Mouse (Mus musculus) midbrain, embryonic 13.5 days (tissue): ENCODE measurements around the gene Elmsan1. TPM values are rescaled to one million over a fixed set of nuclear protein-coding genes. Genes with fewer than 3 reads are reported as not detected.

Source experiments
- ATAC-seq: fragments of 200-750 bp; cut with Nextera tagmentation; 2 replicates; pipeline ENCODE4 v1.8.0; 2017; ENCODE audit warnings: mild to moderate bottlenecking, moderate TSS enrichment, moderate library complexity
- H3K27ac ChIP-seq: fragments of 300-500 bp; sonication (generic); 2 replicates; pipeline ENCODE4 v1.5.1; 2015; ENCODE audit warnings: inconsistent platforms, mild to moderate bottlenecking, moderate library complexity
- H3K27me3 ChIP-seq: fragments of 300-500 bp; sonication (generic); 2 replicates; pipeline ENCODE4 v1.6.1; 2015; ENCODE audit warnings: mild to moderate bottlenecking, inconsistent platforms
- H3K36me3 ChIP-seq: fragments of 300-500 bp; sonication (generic); 2 replicates; pipeline ENCODE4 v1.6.1; 2015; ENCODE audit warnings: mild to moderate bottlenecking, inconsistent platforms
- H3K4me1 ChIP-seq: fragments of 300-500 bp; sonication (generic); replicated peaks from 2 replicates; pipeline ENCODE4 v1.6.1; 2015; ENCODE audit warnings: inconsistent platforms
- H3K4me2 ChIP-seq: fragments of 300-500 bp; sonication (generic); replicated peaks from 2 replicates; pipeline ENCODE4 v1.6.1; 2015; ENCODE audit warnings: moderate library complexity, mild to moderate bottlenecking, inconsistent platforms
- H3K4me3 ChIP-seq: fragments of 300-500 bp; sonication (generic); replicated peaks from 2 replicates; pipeline ENCODE4 v1.5.1; 2015; ENCODE audit warnings: mild to moderate bottlenecking, inconsistent platforms
- H3K9ac ChIP-seq: fragments of 300-500 bp; sonication (generic); replicated peaks from 2 replicates; pipeline ENCODE4 v1.6.1; 2015; ENCODE audit warnings: mild to moderate bottlenecking, inconsistent platforms
- H3K9me3 ChIP-seq: fragments of 300-500 bp; sonication (generic); 2 replicates; pipeline ENCODE4 v1.6.1; 2016; ENCODE audit warnings: mild to moderate bottlenecking, inconsistent platforms
- WGBS: fragments of 180-500 bp; shearing (Covaris S2); methylation state at CpG from one replicate; pipeline ENCODE4 v1.1.7; 2015; 5-methylcytosine and 5-hydroxymethylcytosine counted together
- polyA plus RNA-seq: library from polyadenylated mRNA; unstranded; fragments of >200 nt; fragmentation: Nextera tagmentation; extraction: Ambion mirVana; gene quantifications from 2 replicates; pipeline ENCODE4 v1.2.1, GENCODE M21; 2015

The Elmsan1 gene
- polyA plus RNA-seq, 1 experiment from 2014 or later = 5.2 TPM

- WGBS = 64% methylated on average over 4 of the region's 4 CpGs
- no peaks in the 10 kb centered on the region; the same call in 1 of the 2 replicates for H3K27me3 ChIP-seq
- H3K9ac ChIP-seq = no peak overlapping the region
- peaks cover 40% of the 10 kb centered on the region for H3K4me1 ChIP-seq
- no peaks in the 10 kb centered on the region for H3K36me3 ChIP-seq
- H3K4me3 ChIP-seq = no peak overlapping the region
- ATAC-seq = no peak
- no peak overlapping the region for H3K27ac ChIP-seq
- no peaks in the 10 kb centered on the region for H3K9me3 ChIP-seq
- no peak overlapping the region for H3K4me2 ChIP-seq
Observed at GRCm38 (mm10) chr12:84212297-84212696, 6.4 kb downstream of the Elmsan1 start.

- peaks cover 33% of the 10 kb centered on the region for H3K4me1 ChIP-seq
- H3K4me2 ChIP-seq = no peak overlapping the region
- WGBS = 60% methylated on average over 9 of the region's 9 CpGs
- no peaks in the 10 kb centered on the region for H3K36me3 ChIP-seq
- no peak overlapping the region for H3K4me3 ChIP-seq
- H3K9me3 ChIP-seq = no peaks in the 10 kb centered on the region
- H3K9ac ChIP-seq = no peak overlapping the region
- H3K27ac ChIP-seq = no peak overlapping the region
- H3K27me3 ChIP-seq = no peaks in the 10 kb centered on the region; the same call in 1 of the 2 replicates
- ATAC-seq = no peak
Observed at GRCm38 (mm10) chr12:84211021-84211538, 7.6 kb downstream of the Elmsan1 start.

DNA sequence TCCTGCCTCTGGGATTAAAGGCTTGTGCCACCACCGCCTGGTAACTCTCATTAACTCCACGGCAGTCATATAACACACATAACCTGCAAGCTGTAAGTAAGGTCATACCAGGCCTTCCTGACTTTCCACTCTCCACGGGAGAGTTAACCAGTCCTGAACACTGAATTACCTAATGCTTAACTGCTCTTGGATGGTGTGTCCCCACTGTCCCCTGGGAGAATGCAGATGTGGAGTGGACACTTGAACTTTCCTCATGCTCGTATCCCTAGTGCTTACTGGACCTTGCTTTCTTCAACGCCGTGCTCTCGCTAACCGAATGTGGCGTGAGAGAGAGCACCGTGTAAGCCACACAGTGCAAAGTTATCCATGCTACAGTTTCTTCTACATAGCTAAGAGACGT lies 8.4 kb downstream of the Elmsan1 start:
- Histone ChIP-seq H3K27ac (no peak overlapping the region), H3K9ac (no peak overlapping the region), H3K4me2 (no peak overlapping the region), H3K9me3 (no peaks in the 10 kb centered on the region), H3K36me3 (no peaks in the 10 kb centered on the region), H3K27me3 (no peaks in the 10 kb centered on the region), H3K4me1 (peaks cover 29% of the 10 kb centered on the region), H3K4me3 (no peak overlapping the region)
- 90% methylated on average over 11 of the region's 11 CpGs for WGBS
- ATAC-seq = no peak

GRCm38 (mm10) chr12:84209093-84209492 lies 9.6 kb downstream of the Elmsan1 start:
- 94% methylated on average over 11 of the region's 11 CpGs for WGBS
- Histone ChIP-seq H3K9ac (no peak overlapping the region), H3K4me1 (peaks cover 28% of the 10 kb centered on the region), H3K27ac (no peak overlapping the region), H3K4me2 (no peak overlapping the region), H3K4me3 (no peak overlapping the region), H3K27me3 (no peaks in the 10 kb centered on the region), H3K36me3 (no peaks in the 10 kb centered on the region), H3K9me3 (no peaks in the 10 kb centered on the region)
- no peak for ATAC-seq

- H3K4me1 ChIP-seq = peaks cover 31% of the 10 kb centered on the region
- H3K9me3 ChIP-seq = no peaks in the 10 kb centered on the region
- H3K36me3 ChIP-seq = no peaks in the 10 kb centered on the region
- 95% methylated on average over 18 of the region's 18 CpGs for WGBS
- no peak overlapping the region for H3K4me3 ChIP-seq
- no peak overlapping the region for H3K9ac ChIP-seq
- H3K4me2 ChIP-seq = no peak overlapping the region
- no peaks in the 10 kb centered on the region for H3K27me3 ChIP-seq
- no peak overlapping the region for H3K27ac ChIP-seq
- ATAC-seq = no peak
Observed at GRCm38 (mm10) chr12:84207209-84207817, 11.4 kb downstream of the Elmsan1 start.

GRCm38 (mm10) chr12:84206525-84206924 lies 12.2 kb downstream of the Elmsan1 start:
- Histone ChIP-seq H3K27ac (no peak overlapping the region), H3K36me3 (no peaks in the 10 kb centered on the region), H3K4me1 (peaks cover 27% of the 10 kb centered on the region), H3K9me3 (no peaks in the 10 kb centered on the region), H3K4me3 (no peak overlapping the region), H3K9ac (no peak overlapping the region), H3K27me3 (no peaks in the 10 kb centered on the region), H3K4me2 (no peak overlapping the region)
- no peak for ATAC-seq
- WGBS = 69% methylated on average over 7 of the region's 7 CpGs

DNA sequence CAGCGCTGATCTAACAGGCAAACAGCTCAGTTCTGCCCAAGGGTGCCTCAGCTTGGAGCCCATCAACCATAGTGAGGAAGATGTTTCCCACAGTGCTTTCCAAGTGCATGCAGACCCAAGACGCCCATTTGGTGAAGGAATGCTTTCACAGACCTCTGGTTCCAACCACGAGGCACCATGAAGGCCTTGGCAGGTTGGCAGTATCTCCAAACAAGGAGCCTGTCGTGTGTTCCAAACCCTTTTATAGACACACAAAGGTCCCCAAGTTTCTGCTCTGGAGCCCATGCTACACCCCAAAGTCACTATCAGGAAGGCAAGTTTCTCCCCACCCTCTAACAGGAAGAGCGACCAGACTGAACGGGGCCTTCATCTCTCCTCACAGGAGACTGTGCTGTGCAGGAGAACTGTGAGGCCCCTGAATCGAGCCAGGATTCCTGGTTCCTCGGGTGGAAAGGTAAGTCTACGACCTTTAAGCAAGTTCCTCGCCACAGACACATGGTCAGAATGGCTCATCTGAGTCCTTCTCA lies 13.0 kb downstream of the Elmsan1 start:
- Histone ChIP-seq H3K27ac (no peak overlapping the region), H3K9me3 (no peaks in the 10 kb centered on the region), H3K36me3 (no peaks in the 10 kb centered on the region), H3K4me1 (peaks cover 19% of the 10 kb centered on the region), H3K4me3 (no peak overlapping the region), H3K4me2 (no peak overlapping the region), H3K9ac (no peak overlapping the region), H3K27me3 (no peaks in the 10 kb centered on the region)
- no peak for ATAC-seq
- 92% methylated on average over 10 of the region's 10 CpGs for WGBS

DNA sequence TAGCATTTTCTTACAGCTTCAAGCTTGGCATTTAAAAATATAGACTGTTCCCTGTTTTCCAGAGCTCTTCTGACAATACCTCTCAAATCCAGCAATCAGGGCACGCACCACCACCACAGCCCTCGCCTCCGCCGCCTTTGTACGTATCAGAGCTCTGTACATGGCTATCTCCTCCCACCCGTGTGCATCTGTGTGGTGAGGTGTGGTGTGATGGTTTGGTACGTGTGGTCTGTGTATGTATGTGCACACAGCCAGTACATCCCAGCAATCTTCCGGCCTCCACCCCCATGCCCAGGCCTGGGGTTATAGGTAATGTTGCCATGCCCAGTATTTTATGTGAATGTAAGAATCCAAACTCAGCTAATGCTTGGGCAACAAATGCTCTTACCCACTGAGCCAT lies 14.0 kb downstream of the Elmsan1 start:
- no peak for ATAC-seq
- no peaks in the 10 kb centered on the region for H3K9me3 ChIP-seq
- no peak overlapping the region for H3K4me3 ChIP-seq
- no peaks in the 10 kb centered on the region for H3K36me3 ChIP-seq
- H3K27me3 ChIP-seq = no peaks in the 10 kb centered on the region
- 88% methylated on average over 8 of the region's 8 CpGs for WGBS
- H3K9ac ChIP-seq = no peak overlapping the region
- no peak overlapping the region for H3K4me2 ChIP-seq
- peaks cover 19% of the 10 kb centered on the region for H3K4me1 ChIP-seq
- H3K27ac ChIP-seq = no peak overlapping the region

DNA sequence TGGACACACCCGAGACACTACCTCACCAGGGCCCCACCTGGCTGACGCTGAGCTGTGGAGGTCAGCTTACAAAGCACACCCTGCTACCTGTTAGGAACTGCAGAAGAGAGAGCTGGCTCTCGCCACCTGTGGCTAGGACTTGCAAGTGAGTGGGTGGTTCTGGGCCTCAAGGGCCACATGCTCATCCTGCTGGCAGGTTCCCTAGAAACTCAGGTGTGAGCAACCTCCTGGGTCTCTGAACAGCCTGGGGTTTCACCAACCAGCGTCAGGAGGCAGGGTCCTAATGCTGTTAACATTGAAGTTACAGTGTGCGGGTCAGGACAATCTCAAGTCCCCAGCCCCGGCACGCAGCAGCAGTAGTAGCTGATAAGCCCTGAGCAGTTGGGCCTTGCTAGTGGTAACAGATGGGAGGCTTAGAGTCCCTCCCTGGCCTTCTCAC lies 14.9 kb downstream of the Elmsan1 start:
- H3K4me1 ChIP-seq = peaks cover 19% of the 10 kb centered on the region
- no peak overlapping the region for H3K4me2 ChIP-seq
- ATAC-seq = no peak
- no peaks in the 10 kb centered on the region for H3K36me3 ChIP-seq
- no peak overlapping the region for H3K4me3 ChIP-seq
- no peaks in the 10 kb centered on the region for H3K9me3 ChIP-seq
- 72% methylated on average over 7 of the region's 7 CpGs for WGBS
- no peak overlapping the region for H3K27ac ChIP-seq
- no peak overlapping the region for H3K9ac ChIP-seq
- no peaks in the 10 kb centered on the region for H3K27me3 ChIP-seq

GRCm38 (mm10) chr12:84203170-84203777 lies 15.4 kb downstream of the Elmsan1 start:
- no peak for ATAC-seq
- Histone ChIP-seq H3K27ac (no peak overlapping the region), H3K4me1 (peaks cover 19% of the 10 kb centered on the region), H3K36me3 (no peaks in the 10 kb centered on the region), H3K27me3 (no peaks in the 10 kb centered on the region), H3K9ac (no peak overlapping the region), H3K4me3 (no peak overlapping the region), H3K9me3 (no peaks in the 10 kb centered on the region), H3K4me2 (no peak overlapping the region)
- 80% methylated on average over 7 of the region's 7 CpGs for WGBS

GRCm38 (mm10) chr12:84202561-84202960 lies 16.1 kb downstream of the Elmsan1 start:
- no peak overlapping the region for H3K4me3 ChIP-seq
- H3K36me3 ChIP-seq = no peaks in the 10 kb centered on the region
- no peak for ATAC-seq
- H3K4me2 ChIP-seq = no peak overlapping the region
- no peak overlapping the region for H3K27ac ChIP-seq
- 84% methylated on average over 10 of the region's 10 CpGs for WGBS
- H3K27me3 ChIP-seq = no peaks in the 10 kb centered on the region
- no peak overlapping the region for H3K9ac ChIP-seq
- no peaks in the 10 kb centered on the region for H3K9me3 ChIP-seq
- peaks cover 19% of the 10 kb centered on the region for H3K4me1 ChIP-seq

GRCm38 (mm10) chr12:84201686-84202484 lies 16.8 kb downstream of the Elmsan1 start:
- no peak overlapping the region for H3K4me2 ChIP-seq
- H3K27ac ChIP-seq = no peak overlapping the region
- no peak overlapping the region for H3K9ac ChIP-seq
- no peak overlapping the region for H3K4me3 ChIP-seq
- H3K36me3 ChIP-seq = no peaks in the 10 kb centered on the region
- no peak for ATAC-seq
- H3K4me1 ChIP-seq = peaks cover 19% of the 10 kb centered on the region
- H3K27me3 ChIP-seq = no peaks in the 10 kb centered on the region
- 87% methylated on average over 18 of the region's 18 CpGs for WGBS
- H3K9me3 ChIP-seq = no peaks in the 10 kb centered on the region
